Mouse (Mus musculus) hindbrain, embryonic 12.5 days (tissue): ENCODE measurements around the gene Ahctf1. TPM values are rescaled to one million over a fixed set of nuclear protein-coding genes. Genes with fewer than 3 reads are reported as not detected.
"Not testable (repeated sequence)": the region's sequence is repeated elsewhere in the genome, so short reads cannot be mapped to it uniquely, and the experiment has no call there.

Source experiments
- ATAC-seq: fragments of 200-750 bp; cut with Nextera tagmentation; 2 replicates; pipeline ENCODE4 v1.8.0; 2017; ENCODE audit warnings: moderate TSS enrichment; ENCODE audit not compliant: low FRiP score
- H3K27ac ChIP-seq: fragments of 300-500 bp; sonication (generic); 2 replicates; pipeline ENCODE4 v1.5.1; 2016; ENCODE audit warnings: mild to moderate bottlenecking
- H3K27me3 ChIP-seq: fragments of 300-500 bp; sonication (generic); 2 replicates; pipeline ENCODE4 v1.6.1; 2016; ENCODE audit warnings: mild to moderate bottlenecking
- H3K36me3 ChIP-seq: fragments of 300-500 bp; sonication (generic); 2 replicates; pipeline ENCODE4 v1.6.1; 2016; ENCODE audit warnings: mild to moderate bottlenecking
- H3K4me1 ChIP-seq: fragments of 300-500 bp; sonication (generic); 2 replicates; pipeline ENCODE4 v1.6.1; 2016
- H3K4me2 ChIP-seq: fragments of 300-500 bp; sonication (generic); replicated peaks from 2 replicates; pipeline ENCODE4 v1.6.1; 2016; ENCODE audit warnings: mild to moderate bottlenecking
- H3K4me3 ChIP-seq: fragments of 300-500 bp; sonication (generic); 2 replicates; pipeline ENCODE4 v1.5.1; 2016; ENCODE audit warnings: mild to moderate bottlenecking
- H3K9ac ChIP-seq: fragments of 300-500 bp; sonication (generic); 2 replicates; pipeline ENCODE4 v1.6.1; 2016; ENCODE audit warnings: mild to moderate bottlenecking, moderate library complexity
- H3K9me3 ChIP-seq: fragments of 300-500 bp; sonication (generic); replicated peaks from 2 replicates; pipeline ENCODE4 v1.6.1; 2016; ENCODE audit warnings: mild to moderate bottlenecking
- WGBS: fragments of 180-500 bp; shearing (Covaris S2); methylation state at CpG from one replicate; pipeline ENCODE4 v1.1.7; 2016; 5-methylcytosine and 5-hydroxymethylcytosine counted together
- polyA plus RNA-seq: library from polyadenylated mRNA; unstranded; fragments of >200 nt; fragmentation: Nextera tagmentation; extraction: Ambion mirVana; gene quantifications from 2 replicates; pipeline ENCODE4 v1.2.1, GENCODE M21; 2016

The Ahctf1 gene
- polyA plus RNA-seq, 1 experiment from 2014 or later = 33.9 TPM

DNA sequence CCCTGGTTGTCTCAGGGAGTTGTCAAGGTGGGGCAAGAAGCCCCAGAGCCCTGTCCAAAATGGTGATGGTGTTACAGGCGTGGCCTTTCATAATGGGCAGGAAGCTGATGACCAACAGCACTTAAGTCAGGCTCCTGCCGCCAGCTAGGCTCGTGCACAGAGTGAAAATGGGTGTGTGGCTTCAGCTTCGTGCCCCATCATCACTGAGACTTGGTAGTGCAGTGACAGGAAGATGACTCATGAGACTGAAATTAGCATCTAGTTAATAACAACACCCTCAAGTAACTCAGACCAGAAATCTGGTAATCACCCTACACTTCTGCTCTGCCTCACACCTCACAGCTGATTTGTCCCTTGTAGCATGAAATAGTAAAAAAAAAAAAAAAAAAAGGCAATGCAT is 25.4 kb upstream of the Ahctf1 start:
- H3K4me1 ChIP-seq = no peaks in the 10 kb centered on the region
- H3K36me3 ChIP-seq = no peaks in the 10 kb centered on the region
- H3K9ac ChIP-seq = no peak overlapping the region
- no peak overlapping the region for H3K27ac ChIP-seq
- H3K4me3 ChIP-seq = no peak overlapping the region
- H3K27me3 ChIP-seq = no peaks in the 10 kb centered on the region
- no peaks in the 10 kb centered on the region for H3K9me3 ChIP-seq
- no peak for ATAC-seq
- H3K4me2 ChIP-seq = no peak overlapping the region
- WGBS = 81% methylated on average over 4 of the region's 4 CpGs

DNA sequence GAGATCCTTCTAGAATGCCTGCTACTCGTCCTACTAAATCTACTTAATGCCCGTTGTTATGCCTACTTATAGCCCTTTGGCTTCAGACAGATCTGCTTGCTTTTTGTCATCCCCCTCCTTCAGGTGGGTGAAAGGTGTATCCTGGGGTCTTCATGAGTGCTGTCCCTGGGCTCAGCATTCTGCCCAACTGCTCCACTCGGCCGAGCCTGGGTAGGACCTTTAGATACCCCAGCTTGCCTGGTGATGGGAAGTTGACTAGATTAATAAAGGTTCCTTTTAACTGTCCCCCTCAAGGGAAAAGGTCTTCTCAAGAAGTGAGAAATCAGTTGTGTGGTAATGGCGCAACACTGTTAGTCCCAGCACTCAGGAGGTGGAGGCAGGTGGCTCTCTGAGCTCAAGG is 24.6 kb upstream of the Ahctf1 start:
- Histone ChIP-seq H3K4me2 (no peak overlapping the region), H3K9ac (no peak overlapping the region), H3K9me3 (no peaks in the 10 kb centered on the region), H3K36me3 (no peaks in the 10 kb centered on the region), H3K27me3 (no peaks in the 10 kb centered on the region), H3K4me1 (no peaks in the 10 kb centered on the region), H3K4me3 (no peak overlapping the region), H3K27ac (no peak overlapping the region)
- WGBS = 94% methylated on average over 5 of the region's 5 CpGs
- ATAC-seq = no peak

DNA sequence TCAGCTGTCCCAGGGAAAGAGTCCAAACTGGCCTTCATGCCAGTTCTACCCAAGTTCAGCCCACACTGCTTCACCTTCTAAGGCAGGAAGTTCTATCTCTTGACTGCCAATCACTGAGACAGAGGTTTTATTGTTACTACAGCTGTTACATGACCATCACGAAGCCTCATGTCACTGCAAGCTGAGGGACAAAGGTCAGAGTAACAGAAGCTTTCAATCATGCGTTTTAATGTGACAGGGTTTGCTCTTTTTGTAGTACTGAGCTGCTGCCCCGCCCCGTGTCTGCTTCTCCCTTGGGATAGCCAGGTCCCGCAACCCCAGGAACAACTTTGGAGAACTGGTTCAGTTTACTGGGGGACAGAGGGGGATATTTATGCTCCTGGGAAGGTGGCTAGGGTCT is 21.1 kb upstream of the Ahctf1 start:
- Histone ChIP-seq H3K36me3 (no peaks in the 10 kb centered on the region), H3K27me3 (no peaks in the 10 kb centered on the region), H3K4me2 (no peak overlapping the region), H3K4me3 (no peak overlapping the region), H3K9me3 (no peaks in the 10 kb centered on the region), H3K27ac (no peak overlapping the region), H3K9ac (no peak overlapping the region), H3K4me1 (no peaks in the 10 kb centered on the region)
- ATAC-seq = no peak
- WGBS = 66% methylated on average over 5 of the region's 5 CpGs

DNA sequence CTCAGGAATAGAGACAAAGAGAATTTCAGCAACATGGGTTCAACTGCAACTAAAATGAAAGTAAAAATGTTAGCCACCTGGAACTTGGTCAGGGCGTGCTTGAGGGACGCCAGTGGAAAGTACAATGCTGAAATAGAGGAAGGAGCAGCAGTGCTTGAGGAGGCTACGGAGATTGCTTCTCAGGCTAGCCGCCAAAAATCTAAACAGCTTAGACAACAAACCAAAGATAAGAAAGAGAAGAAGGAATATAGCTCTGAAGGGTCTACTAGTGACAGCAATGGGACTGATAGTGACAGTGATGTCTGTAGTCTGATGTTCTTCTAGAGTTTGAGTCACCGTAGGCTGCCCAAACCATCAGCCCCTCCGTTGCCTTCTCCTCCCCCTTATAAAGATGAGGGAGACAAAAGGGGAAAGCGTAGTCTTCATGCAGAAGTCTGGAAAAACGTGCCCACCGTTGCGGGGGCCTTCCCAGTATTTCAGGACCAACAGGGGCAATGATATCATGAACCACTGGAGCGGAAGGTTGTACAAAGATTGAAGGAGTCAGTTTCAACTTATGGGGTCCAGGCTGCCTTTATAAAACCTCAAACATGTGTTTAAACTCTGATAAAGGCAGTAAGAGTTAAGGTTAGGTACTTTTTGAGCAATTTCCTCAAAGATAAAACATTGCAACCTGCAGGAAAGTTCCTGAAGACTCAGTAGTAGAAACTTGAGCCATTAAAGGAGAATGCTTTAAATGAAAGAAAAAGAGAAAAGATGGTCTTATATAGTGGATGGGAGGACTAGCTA is 15.2 kb upstream of the Ahctf1 start:
- H3K4me2 ChIP-seq, H3K27me3 ChIP-seq, H3K4me1 ChIP-seq, H3K9ac ChIP-seq, H3K9me3 ChIP-seq, ATAC-seq, H3K4me3 ChIP-seq, H3K27ac ChIP-seq, H3K36me3 ChIP-seq: not testable (repeated sequence)
- WGBS = 88% methylated on average over 11 of the region's 11 CpGs

DNA sequence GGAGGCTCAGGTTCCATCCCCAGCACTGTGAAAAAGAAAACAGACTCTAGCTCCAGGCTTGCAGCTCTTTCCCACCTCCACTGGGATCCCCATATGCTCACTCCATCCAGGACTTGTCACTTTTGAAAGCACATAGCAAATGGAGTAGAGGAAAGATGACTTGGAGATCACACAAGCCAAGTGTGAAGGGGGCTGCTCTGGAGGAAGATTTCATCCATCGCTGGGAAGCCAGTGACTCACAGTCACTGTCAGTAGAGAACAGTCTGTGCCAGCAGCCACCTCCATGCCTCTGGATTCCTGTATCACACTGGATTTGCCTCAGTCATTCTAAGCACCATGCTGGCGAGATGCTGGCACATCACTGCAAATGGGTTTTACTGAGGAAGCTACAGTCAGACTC is 11.1 kb upstream of the Ahctf1 start:
- Histone ChIP-seq H3K4me1 (no peaks in the 10 kb centered on the region), H3K27me3 (no peaks in the 10 kb centered on the region), H3K4me3 (no peak overlapping the region), H3K4me2 (no peak overlapping the region), H3K9me3 (no peaks in the 10 kb centered on the region), H3K36me3 (no peaks in the 10 kb centered on the region), H3K9ac (no peak overlapping the region), H3K27ac (no peak overlapping the region)
- WGBS = 87% methylated on average over 2 of the region's 2 CpGs
- no peak for ATAC-seq

DNA sequence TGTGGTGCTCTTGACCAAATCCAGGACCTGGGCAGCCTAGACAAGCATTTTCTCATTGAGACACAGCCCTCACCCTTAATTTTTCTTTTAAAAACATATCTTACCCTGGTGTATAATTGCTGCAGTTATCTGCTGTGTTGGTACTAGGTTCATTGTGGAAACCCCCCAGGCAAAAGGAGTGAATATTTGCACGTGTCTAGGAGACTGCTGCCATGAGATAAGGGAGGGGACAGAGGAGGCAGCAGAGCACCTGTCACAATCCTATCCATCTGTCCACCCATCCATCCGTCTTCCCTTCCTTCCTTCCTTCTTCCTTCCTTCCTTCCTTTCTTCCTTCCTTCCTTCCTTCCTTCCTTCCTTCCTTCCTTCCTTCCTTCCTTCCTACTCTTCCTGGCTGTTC is 9.9 kb upstream of the Ahctf1 start:
- no peaks in the 10 kb centered on the region for H3K4me1 ChIP-seq
- H3K4me3 ChIP-seq = no peak overlapping the region
- H3K4me2 ChIP-seq = no peak overlapping the region
- ATAC-seq = no peak
- WGBS = 58% methylated on average over 2 of the region's 2 CpGs
- H3K9ac ChIP-seq = no peak overlapping the region
- no peaks in the 10 kb centered on the region for H3K27me3 ChIP-seq
- no peak overlapping the region for H3K27ac ChIP-seq
- H3K9me3 ChIP-seq = no peaks in the 10 kb centered on the region
- H3K36me3 ChIP-seq = no peaks in the 10 kb centered on the region

DNA sequence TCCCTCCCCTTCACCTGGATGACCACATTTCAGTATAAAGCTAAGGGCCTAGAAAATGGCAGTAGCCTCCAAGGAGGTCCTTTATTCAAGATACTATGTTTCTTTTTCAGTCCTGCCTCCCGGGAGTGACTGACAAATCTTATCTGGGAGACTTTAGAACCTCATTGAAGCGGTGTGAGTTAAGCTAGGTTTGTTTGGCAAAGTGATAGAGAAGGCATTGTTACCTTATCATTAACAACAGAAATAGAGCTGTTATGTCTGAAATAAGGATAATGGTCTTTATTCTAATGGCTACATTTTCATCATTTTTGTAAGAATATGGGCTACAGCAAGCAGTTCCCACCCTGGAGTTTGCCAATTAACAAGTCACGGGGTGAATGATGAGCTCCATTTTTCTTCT is 4.8 kb upstream of the Ahctf1 start:
- H3K36me3 ChIP-seq = no peaks in the 10 kb centered on the region
- ATAC-seq = no peak
- H3K9me3 ChIP-seq = no peaks in the 10 kb centered on the region
- no peak overlapping the region for H3K27ac ChIP-seq
- H3K4me2 ChIP-seq = no peak overlapping the region
- H3K27me3 ChIP-seq = no peaks in the 10 kb centered on the region
- H3K4me1 ChIP-seq = no peaks in the 10 kb centered on the region
- no peak overlapping the region for H3K9ac ChIP-seq
- no peak overlapping the region for H3K4me3 ChIP-seq
- WGBS = 84% methylated on average over 3 of the region's 3 CpGs

DNA sequence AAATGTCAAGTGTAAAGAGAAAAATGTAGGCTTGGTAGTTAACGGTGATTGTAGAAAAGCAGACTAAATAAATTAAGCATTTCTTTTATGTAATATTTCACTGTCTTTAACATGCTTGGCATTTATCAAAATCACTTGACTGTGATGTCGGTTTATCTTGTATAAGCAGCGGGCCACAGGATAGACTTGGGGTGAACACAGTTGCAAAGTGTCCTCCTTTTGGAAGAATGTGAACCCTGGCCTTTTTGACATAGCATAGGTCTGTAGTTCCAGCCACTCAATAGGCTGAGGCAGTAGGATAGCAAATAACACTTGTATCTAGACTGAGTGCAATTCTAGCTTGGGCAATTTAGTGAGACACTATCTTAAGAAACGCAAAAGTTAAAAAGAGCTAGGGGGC is 4.0 kb upstream of the Ahctf1 start:
- H3K4me1 ChIP-seq = peaks cover 1% of the 10 kb centered on the region; the same call in 1 of the 2 replicates

DNA sequence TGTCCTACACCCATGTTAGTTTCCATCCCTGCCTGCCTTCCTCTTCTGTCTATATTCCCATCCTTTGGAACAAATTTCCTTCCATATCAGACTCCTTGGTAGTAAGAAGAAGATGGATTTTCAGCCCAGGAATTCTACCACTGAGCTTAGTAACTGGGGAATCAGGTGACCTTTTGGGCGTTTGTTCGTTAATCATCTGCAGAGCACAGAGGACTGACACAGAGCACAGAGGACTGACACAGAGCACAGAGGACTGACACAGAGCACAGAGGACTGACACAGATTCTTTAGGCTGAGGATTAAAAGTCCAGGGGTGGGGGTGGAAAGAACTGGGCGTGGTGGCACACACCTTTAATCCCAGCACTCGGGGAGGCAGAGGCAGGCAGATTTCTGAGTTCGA is 2.3 kb upstream of the Ahctf1 start:
- H3K36me3 ChIP-seq = no peaks in the 10 kb centered on the region
- H3K4me1 ChIP-seq = peaks cover 16% of the 10 kb centered on the region
- no peak overlapping the region for H3K9ac ChIP-seq
- WGBS = 86% methylated on average over 5 of the region's 5 CpGs
- no peak overlapping the region for H3K4me3 ChIP-seq
- H3K27me3 ChIP-seq = no peaks in the 10 kb centered on the region
- H3K27ac ChIP-seq = no peak overlapping the region
- no peak overlapping the region for H3K4me2 ChIP-seq
- no peak for ATAC-seq
- no peaks in the 10 kb centered on the region for H3K9me3 ChIP-seq

More for the DNA sequence above, 4.0 kb upstream of the Ahctf1 start:
- Histone ChIP-seq H3K4me3 (no peak overlapping the region), H3K27ac (no peak overlapping the region), H3K4me2 (no peak overlapping the region), H3K36me3 (no peaks in the 10 kb centered on the region), H3K27me3 (no peaks in the 10 kb centered on the region), H3K9me3 (no peaks in the 10 kb centered on the region), H3K9ac (no peak overlapping the region)
- ATAC-seq = no peak
- 86% methylated on average over 4 of the region's 4 CpGs for WGBS

DNA sequence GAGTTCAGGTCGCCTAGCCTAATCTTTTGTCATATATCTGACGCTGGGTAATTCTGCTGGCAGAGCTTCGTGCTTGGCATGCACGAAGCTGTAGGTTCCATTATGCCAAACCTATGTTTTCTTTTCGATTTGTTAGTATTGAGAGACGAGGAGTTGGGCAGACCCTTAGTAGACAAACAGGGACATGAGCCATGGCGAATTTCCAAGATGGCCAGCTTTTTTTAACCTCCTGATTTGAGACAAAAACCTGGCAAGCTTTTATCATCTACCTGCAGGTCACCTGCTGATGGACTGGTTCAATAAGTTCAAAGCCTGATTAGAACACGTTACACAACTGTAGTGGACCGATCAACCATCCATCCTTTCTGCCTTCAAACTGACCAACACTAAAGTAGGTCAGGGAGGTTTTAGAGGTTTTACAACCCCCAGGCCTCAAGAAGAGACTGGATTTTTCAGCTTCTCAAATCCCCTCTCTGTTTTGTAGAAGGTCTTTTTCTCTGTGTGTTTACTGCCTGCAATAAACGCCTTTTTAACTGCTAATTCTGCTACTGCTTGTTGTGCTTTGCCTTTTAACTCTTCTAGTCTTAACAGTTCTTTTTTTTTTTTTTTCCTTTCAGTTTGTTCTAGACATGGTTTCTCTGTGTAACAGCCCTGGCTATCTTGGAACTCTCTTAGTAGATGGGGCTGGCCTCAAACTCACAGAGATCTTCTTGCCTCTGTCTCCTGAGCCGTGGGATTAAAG is 831 bp upstream of the Ahctf1 start:
- 35% methylated on average over 11 of the region's 11 CpGs for WGBS
- no peak for ATAC-seq
- Histone ChIP-seq H3K27ac (peak overlapping the region; percentile 97), H3K9ac (peak overlapping the region; percentile 47), H3K4me2 (peak overlapping the region; percentile 80), H3K27me3 (no peaks in the 10 kb centered on the region), H3K9me3 (no peaks in the 10 kb centered on the region), H3K4me1 (peaks cover 18% of the 10 kb centered on the region), H3K4me3 (peak overlapping the region; percentile 91), H3K36me3 (no peaks in the 10 kb centered on the region)

DNA sequence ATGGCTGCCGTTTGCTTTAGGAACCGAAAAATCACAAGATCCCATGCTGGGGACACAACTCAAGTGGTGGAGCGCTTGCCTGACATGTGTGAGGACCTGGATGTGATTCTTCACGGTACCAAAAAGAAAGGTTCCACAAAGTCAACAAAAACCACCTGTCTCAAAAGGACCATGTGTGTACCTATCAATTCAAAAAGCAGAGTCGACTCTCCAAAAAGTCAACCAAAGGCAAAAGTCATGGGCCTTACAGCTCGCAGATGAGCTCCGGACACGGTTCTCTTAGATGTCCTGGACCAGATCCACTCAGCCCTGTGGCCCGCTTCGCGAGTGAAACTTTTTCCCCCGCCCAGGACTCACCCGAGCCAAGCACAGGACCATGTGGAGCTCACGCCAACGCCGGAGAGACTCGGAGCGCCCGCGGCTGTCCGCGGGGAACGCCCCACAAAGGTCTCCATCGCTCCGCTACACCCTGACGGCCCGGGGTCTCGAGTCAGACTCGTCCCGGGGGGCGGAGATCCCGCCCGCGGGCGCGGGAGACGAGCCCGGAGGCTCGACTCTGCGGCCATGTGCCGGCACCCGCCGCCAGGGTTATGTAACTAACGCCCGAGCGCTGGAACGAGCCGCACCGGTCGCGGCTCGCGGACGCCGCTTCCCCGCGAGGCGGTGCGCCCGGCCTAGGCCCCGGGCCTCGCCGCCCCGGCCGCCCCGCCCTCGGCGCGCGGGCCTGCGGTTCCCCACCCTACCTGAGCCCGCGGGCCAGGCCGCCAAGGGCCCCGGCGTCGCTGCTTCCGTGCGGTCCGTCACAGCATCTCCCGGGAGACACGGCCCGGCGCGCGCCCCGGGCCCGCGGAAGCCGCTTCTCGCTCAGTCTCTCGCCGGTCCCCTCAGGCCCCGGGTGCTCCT is 619 bp downstream of the Ahctf1 start, which contains the start of gene Gm10518:
Gm10518 (plus strand) TSS at position 767 of the 903 bp plus-strand sequence.
- H3K36me3 ChIP-seq = peaks cover 11% of the 10 kb centered on the region
- peak within 1 kb of the TSS; percentile 91 for H3K4me3 ChIP-seq
- peak within 1 kb of the TSS; percentile 80 for H3K4me2 ChIP-seq
- H3K27me3 ChIP-seq = no peaks in the 10 kb centered on the region
- H3K9me3 ChIP-seq = no peaks in the 10 kb centered on the region
- ATAC-seq = peak; percentile 80
- 1% methylated on average over 94 of the region's 94 CpGs for WGBS
- peaks cover 18% of the 10 kb centered on the region for H3K4me1 ChIP-seq
- H3K27ac ChIP-seq = peak within 1 kb of the TSS; percentile 97
- peak within 1 kb of the TSS; percentile 93 for H3K9ac ChIP-seq

DNA sequence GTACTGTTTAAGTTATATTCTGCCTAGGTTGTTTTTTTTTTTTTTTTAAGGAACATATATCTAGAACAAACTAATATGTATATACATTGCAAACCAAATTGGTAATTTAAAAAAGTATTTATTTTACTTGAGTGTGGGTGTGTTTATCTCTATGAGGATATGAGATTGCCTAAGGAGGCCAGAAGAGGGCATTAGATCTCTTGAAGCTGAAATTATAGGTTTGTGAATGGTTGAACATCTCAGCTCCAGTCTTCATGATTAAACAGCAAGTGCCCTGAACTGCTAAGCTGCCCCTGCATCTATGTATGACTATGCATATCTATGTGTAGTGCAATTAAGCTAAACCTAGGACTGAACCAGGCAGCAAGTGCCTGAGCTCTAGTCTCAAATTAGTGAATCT is 4.7 kb downstream of the Ahctf1 start:
- Histone ChIP-seq H3K9me3 (no peaks in the 10 kb centered on the region), H3K36me3 (peaks cover 43% of the 10 kb centered on the region), H3K4me1 (peaks cover 18% of the 10 kb centered on the region), H3K4me3 (no peak overlapping the region), H3K4me2 (no peak overlapping the region), H3K27ac (no peak overlapping the region), H3K9ac (no peak overlapping the region), H3K27me3 (no peaks in the 10 kb centered on the region)
- no peak for ATAC-seq
